Mouse (Mus musculus) heart, embryonic 12.5 days (tissue): Measurements from ENCODE around the gene Atp6v0d1. TPM values are rescaled to one million over a fixed set of nuclear protein-coding genes. Genes with fewer than 3 reads are reported as not detected.

Experiments
- ATAC-seq: fragments of 200-750 bp; cut with Nextera tagmentation; 2 replicates; pipeline ENCODE4 v1.8.0; 2017; ENCODE audit warnings: moderate TSS enrichment, moderate library complexity; ENCODE audit not compliant: insufficient number of reproducible peaks, low FRiP score
- H3K27ac ChIP-seq: fragments of 300-500 bp; sonication (generic); 2 replicates; pipeline ENCODE4 v1.5.1; 2016; ENCODE audit warnings: mild to moderate bottlenecking, moderate library complexity; ENCODE audit not compliant: poor library complexity, severe bottlenecking
- H3K27me3 ChIP-seq: fragments of 300-500 bp; sonication (generic); replicated peaks from 2 replicates; pipeline ENCODE4 v1.6.1; 2016; ENCODE audit warnings: mild to moderate bottlenecking, moderate library complexity
- H3K36me3 ChIP-seq: fragments of 300-500 bp; sonication (generic); 2 replicates; pipeline ENCODE4 v1.6.1; 2016; ENCODE audit warnings: mild to moderate bottlenecking, moderate library complexity
- H3K4me1 ChIP-seq: fragments of 300-500 bp; sonication (generic); replicated peaks from 2 replicates; pipeline ENCODE4 v1.6.1; 2016; ENCODE audit warnings: mild to moderate bottlenecking
- H3K4me2 ChIP-seq: fragments of 300-500 bp; sonication (generic); 2 replicates; pipeline ENCODE4 v1.6.1; 2016; ENCODE audit warnings: mild to moderate bottlenecking, moderate library complexity
- H3K4me3 ChIP-seq: fragments of 300-500 bp; sonication (generic); 2 replicates; pipeline ENCODE4 v1.5.1; 2016; ENCODE audit warnings: mild to moderate bottlenecking
- H3K9ac ChIP-seq: fragments of 300-500 bp; sonication (generic); 2 replicates; pipeline ENCODE4 v1.6.1; 2016; ENCODE audit warnings: mild to moderate bottlenecking, moderate library complexity
- H3K9me3 ChIP-seq: fragments of 300-500 bp; sonication (generic); replicated peaks from 2 replicates; pipeline ENCODE4 v1.6.1; 2016; ENCODE audit warnings: mild to moderate bottlenecking, moderate library complexity
- WGBS: fragments of 180-500 bp; shearing (Covaris S2); methylation state at CpG from one replicate; pipeline ENCODE4 v1.1.7; 2016; 5-methylcytosine and 5-hydroxymethylcytosine counted together
- microRNA counts: library from miRNA; unstranded; fragments of <30 nt; microRNA quantifications from one replicate; lab custom pipeline; 2017
- microRNA-seq: library from miRNA; unstranded; fragments of <30 nt; microRNA quantifications from one replicate; pipeline ENCODE4, GENCODE M21; 2017
- polyA plus RNA-seq: library from polyadenylated mRNA; unstranded; fragments of >200 nt; fragmentation: Nextera tagmentation; extraction: Ambion mirVana; gene quantifications from 2 replicates; pipeline ENCODE4 v1.2.1, GENCODE M21; 2016

Atp6v0d1 gene
- polyA plus RNA-seq, 1 experiment from 2014 or later = 51.4 TPM

DNA sequence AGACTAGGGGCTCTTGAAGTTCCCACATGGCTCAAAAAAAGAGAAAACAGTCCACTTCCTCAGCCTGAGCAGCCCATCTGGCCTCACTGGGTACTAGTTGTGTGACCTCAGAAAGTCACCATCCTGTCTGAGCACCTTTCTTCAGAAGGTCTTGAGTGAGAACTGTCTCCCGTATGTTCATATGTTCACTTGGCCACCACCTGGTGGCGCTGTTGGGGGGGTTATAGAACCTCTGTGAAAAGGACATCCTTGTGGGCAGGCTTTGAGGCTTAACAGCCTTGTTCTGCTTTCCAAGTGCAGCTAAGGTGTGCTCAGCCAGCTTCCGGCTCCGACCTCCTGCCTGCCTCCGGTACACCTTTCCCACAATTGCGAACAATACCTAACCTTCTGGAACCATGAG lies 84.4 kb downstream of the Atp6v0d1 start:
- Histone ChIP-seq H3K27ac (peak overlapping the region; percentile 58), H3K9ac (no peak overlapping the region), H3K27me3 (no peaks in the 10 kb centered on the region), H3K9me3 (no peaks in the 10 kb centered on the region), H3K36me3 (peaks cover 7% of the 10 kb centered on the region), H3K4me2 (no peak overlapping the region), H3K4me1 (peaks cover 34% of the 10 kb centered on the region), H3K4me3 (no peak overlapping the region)
- WGBS = 70% methylated on average over 6 of the region's 6 CpGs
- no peak for ATAC-seq

DNA sequence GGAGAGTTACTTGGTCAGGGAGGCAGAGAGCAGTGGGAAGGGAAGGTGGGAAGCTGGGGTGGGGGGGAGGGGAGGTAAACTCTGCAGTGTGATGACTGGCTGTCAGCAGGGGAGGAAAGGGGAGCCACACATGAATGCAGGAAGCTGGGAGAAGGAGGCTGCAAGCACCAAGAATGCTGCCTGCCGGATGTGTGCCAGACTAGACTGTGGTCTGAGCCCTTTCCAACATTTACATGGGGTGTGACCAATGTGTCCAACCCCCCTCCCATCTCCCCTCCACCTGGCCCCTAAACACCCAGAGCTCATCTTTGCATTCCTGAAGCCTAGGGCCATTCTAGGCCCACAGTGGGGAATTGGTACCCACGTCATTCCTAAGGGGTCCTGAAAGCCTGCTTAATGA lies 84.8 kb downstream of the Atp6v0d1 start:
- no peak for ATAC-seq
- no peak overlapping the region for H3K9ac ChIP-seq
- no peaks in the 10 kb centered on the region for H3K9me3 ChIP-seq
- peaks cover 36% of the 10 kb centered on the region for H3K4me1 ChIP-seq
- H3K36me3 ChIP-seq = peaks cover 12% of the 10 kb centered on the region
- H3K27me3 ChIP-seq = peaks cover 4% of the 10 kb centered on the region; the same call in 1 of the 2 replicates
- H3K4me2 ChIP-seq = no peak overlapping the region
- 24% methylated on average over 2 of the region's 2 CpGs for WGBS
- no peak overlapping the region for H3K4me3 ChIP-seq
- H3K27ac ChIP-seq = peak overlapping the region; percentile 58

DNA sequence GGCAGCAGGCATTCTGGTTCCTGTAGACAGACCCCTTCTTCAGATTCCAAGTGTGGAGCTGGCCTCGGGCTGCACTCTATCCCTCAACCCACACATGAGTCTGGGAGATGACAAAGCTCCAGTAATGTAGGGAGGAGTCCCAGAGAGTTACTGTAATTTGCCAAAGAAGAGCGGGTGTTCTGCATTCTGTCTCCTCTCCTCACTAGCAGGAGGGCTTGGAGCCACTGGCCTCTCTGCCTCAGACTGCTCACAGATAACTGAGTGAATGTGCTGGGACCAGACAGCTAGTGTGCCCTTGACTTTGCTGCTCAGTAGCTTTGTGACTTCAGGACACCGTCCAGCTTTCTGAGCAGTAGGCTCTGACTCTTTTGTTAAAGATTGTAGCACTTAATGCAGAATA lies 88.1 kb downstream of the Atp6v0d1 start:
- H3K9me3 ChIP-seq = no peaks in the 10 kb centered on the region
- WGBS = 38% methylated on average over 3 of the region's 3 CpGs
- no peak overlapping the region for H3K4me3 ChIP-seq
- 0 out of 2 replicates have a peak overlapping the region, but pooled peaks have one; percentile 11 for H3K9ac ChIP-seq
- H3K36me3 ChIP-seq = peaks cover 15% of the 10 kb centered on the region
- peak overlapping the region; percentile 61 for H3K27ac ChIP-seq
- peaks cover 56% of the 10 kb centered on the region for H3K4me1 ChIP-seq
- H3K4me2 ChIP-seq = no peak overlapping the region
- H3K27me3 ChIP-seq = peaks cover 22% of the 10 kb centered on the region
- ATAC-seq = no peak

DNA sequence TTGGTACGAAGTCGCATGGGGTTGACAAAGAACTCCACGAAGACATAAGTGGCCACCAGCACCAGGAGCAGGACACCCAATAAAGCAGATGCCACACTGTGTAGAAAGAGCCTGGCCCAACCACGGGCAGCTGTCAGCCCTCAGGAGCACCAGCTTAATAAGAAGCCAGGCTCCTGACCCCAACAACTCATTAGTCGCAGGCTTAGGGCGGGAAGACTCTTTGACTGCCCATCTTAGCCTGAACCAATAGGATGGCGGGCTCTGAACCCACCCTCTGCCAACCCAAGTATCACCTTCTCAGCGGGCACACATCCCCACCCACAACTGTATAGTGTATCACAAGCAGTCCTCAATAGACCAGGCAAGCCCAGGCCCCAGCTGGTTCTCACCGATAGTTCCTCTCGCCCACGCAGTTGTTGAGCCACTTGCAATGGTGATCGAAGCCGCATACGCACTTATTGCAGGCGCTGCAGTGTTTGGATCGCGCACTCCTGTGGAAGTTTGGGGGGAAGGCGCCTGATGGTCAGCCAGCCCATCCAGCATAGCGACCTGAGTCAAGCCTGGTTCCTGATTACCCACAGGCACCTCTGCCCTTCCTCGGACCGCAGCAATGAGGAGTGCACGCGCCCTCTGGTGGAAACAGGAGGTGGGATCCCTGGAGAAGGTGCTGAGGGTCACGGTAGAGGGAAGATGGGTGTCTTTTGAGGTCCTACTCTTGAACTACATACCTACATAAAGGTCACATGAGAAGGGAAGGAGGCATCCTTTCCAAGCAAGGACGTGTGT lies 89.0 kb downstream of the Atp6v0d1 start:
- WGBS = 41% methylated on average over 25 of the region's 25 CpGs
- Histone ChIP-seq H3K9ac (no peak overlapping the region), H3K36me3 (peaks cover 15% of the 10 kb centered on the region), H3K27me3 (peaks cover 28% of the 10 kb centered on the region), H3K27ac (no peak overlapping the region), H3K9me3 (no peaks in the 10 kb centered on the region), H3K4me1 (peaks cover 64% of the 10 kb centered on the region), H3K4me2 (no peak overlapping the region), H3K4me3 (no peak overlapping the region)
- no peak for ATAC-seq

DNA sequence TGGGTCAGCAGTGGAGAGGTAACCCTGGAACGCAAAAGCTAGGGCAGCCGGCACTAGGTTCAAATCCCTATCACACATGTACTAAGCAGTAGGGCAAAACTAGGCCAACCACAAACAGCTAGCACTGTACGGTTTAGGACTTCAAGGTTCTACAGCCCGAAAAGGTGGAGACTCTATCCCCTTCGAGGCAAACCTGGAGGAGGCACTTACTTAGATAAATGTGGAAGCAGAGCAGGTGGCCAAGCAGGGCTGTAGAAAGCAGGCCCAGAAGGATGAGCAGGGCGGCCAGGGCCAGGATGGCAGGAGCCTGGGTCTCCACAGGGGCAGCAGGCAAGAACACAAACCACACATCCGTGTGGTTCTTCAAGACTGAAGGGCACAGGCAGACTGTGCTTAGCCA lies 89.7 kb downstream of the Atp6v0d1 start:
- Histone ChIP-seq H3K36me3 (peaks cover 15% of the 10 kb centered on the region), H3K4me2 (no peak overlapping the region), H3K9ac (no peak overlapping the region), H3K9me3 (no peaks in the 10 kb centered on the region), H3K27ac (no peak overlapping the region), H3K4me3 (no peak overlapping the region), H3K4me1 (peaks cover 64% of the 10 kb centered on the region), H3K27me3 (peaks cover 28% of the 10 kb centered on the region)
- ATAC-seq = no peak
- 87% methylated on average over 7 of the region's 7 CpGs for WGBS

DNA sequence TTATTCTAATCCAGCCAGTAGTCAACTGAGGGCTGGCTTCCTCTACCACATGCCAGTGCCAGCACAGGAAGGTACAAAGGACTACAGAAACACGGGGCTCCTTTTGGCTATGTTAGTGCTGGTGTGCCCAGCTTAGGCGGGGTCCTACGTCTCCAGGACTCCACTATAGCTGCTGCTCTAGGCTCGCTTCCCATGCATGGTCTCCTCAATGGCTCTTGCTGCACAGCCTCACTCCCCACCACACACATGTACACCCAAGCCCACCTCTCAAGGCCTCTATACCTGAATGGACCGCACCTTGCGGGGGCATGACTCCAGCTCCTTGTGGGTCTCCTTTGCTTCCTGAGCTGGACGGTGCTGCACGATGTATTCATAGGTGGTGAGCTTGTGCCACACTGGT lies 90.1 kb downstream of the Atp6v0d1 start:
- Histone ChIP-seq H3K27me3 (peaks cover 28% of the 10 kb centered on the region), H3K4me3 (no peak overlapping the region), H3K9me3 (no peaks in the 10 kb centered on the region), H3K27ac (no peak overlapping the region), H3K9ac (no peak overlapping the region), H3K4me2 (no peak overlapping the region), H3K4me1 (peaks cover 64% of the 10 kb centered on the region), H3K36me3 (peaks cover 15% of the 10 kb centered on the region)
- ATAC-seq = no peak
- WGBS = 92% methylated on average over 8 of the region's 8 CpGs

DNA sequence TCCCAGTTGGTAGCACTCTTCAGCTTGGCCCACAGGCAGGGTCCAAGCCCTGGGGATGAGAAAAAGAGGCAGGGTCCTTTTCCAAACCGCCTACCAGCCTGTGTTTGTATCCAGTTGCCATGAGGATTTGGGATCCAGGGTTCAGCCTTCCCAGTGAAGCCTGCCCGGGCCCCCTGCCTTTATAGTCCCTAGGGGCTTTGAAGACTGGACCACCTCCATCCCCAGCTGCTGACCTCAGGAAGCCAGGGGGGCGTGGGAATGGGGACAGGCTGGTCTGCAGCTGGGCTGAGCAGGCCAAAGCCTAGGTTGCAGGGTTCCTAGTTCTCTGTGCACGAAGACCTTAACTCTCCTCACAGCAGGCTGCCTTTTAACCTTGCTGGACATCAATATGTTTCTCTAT lies 90.6 kb downstream of the Atp6v0d1 start:
- ATAC-seq = no peak
- H3K27ac ChIP-seq = no peak overlapping the region
- H3K4me1 ChIP-seq = peaks cover 62% of the 10 kb centered on the region
- no peak overlapping the region for H3K4me2 ChIP-seq
- H3K27me3 ChIP-seq = peaks cover 29% of the 10 kb centered on the region
- no peak overlapping the region for H3K9ac ChIP-seq
- no peak overlapping the region for H3K4me3 ChIP-seq
- H3K36me3 ChIP-seq = peaks cover 15% of the 10 kb centered on the region
- no peaks in the 10 kb centered on the region for H3K9me3 ChIP-seq
- 63% methylated on average over 4 of the region's 4 CpGs for WGBS

DNA sequence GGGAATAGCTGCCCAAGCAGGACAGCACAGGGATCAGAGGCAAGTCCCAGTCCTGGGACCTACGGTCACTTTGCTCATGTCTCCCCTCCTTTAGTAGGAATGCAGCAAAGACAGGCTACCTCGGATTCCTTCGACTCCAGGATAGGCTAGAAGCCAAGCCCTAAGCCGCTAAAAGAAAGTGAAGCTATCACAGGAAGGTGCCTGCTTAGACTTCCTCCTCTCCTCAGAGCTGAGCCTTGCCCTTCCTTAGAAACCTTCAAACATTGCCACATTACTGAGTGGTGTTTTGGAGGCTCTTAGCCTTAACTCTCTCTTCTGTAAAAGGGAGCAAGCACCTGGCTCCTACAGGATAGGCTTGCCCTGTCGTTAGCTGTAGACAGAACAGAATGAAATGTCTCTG lies 91.2 kb downstream of the Atp6v0d1 start:
- H3K27ac ChIP-seq = no peak overlapping the region
- ATAC-seq = no peak
- 0 out of 2 replicates have a peak overlapping the region, but pooled peaks have one; percentile 25 for H3K4me2 ChIP-seq
- peaks cover 15% of the 10 kb centered on the region for H3K36me3 ChIP-seq
- WGBS = 18% methylated on average over 5 of the region's 5 CpGs
- H3K27me3 ChIP-seq = peaks cover 34% of the 10 kb centered on the region
- no peak overlapping the region for H3K4me3 ChIP-seq
- peaks cover 62% of the 10 kb centered on the region for H3K4me1 ChIP-seq
- H3K9me3 ChIP-seq = no peaks in the 10 kb centered on the region
- peak overlapping the region; percentile 18; the same call in 1 of the 2 replicates for H3K9ac ChIP-seq

MicroRNAs within 50 kb of the gene (microRNA counts, 519-probe panel; counts per million panel counts)
- 3,428 counts per million, percentile 17 among the panel's probes with 10 or more counts for microRNA mmu-miR-1966 (lab: Ali Mortazavi, UCI)

Small RNA genes within 50 kb of the gene (microRNA-seq; reads per million reads assigned to microRNA genes)
- not detected for gene Mir1966

Other genes starting within 250 kb of the Atp6v0d1 start
- gene Lrrc29, start 239.8 kb downstream of the Atp6v0d1 start, polyA plus RNA-seq = 1.3 TPM in 2 replicates
- gene Tmem208, start 239.7 kb downstream of the Atp6v0d1 start, polyA plus RNA-seq = 73.5 and 80.7 TPM in 2 replicates
- gene Fhod1, start 218.1 kb downstream of the Atp6v0d1 start, polyA plus RNA-seq = 1.6 and 2.0 TPM in 2 replicates
- 1.6 and 2.0 TPM in 2 replicates for gene Slc9a5, start 217.2 kb downstream of the Atp6v0d1 start, polyA plus RNA-seq
- 0.23 TPM in 1 of 2 replicates, not detected in the other for gene Plekhg4, start 192.8 kb downstream of the Atp6v0d1 start, polyA plus RNA-seq
- not detected in 2 replicates for gene Kctd19, start 152.5 kb downstream of the Atp6v0d1 start, polyA plus RNA-seq
- gene Lrrc36, start 152.5 kb downstream of the Atp6v0d1 start, polyA plus RNA-seq = 0.13 TPM in 1 of 2 replicates, not detected in the other
- 13.8 and 14.4 TPM in 2 replicates for gene Tppp3, start 94.5 kb downstream of the Atp6v0d1 start, polyA plus RNA-seq
- 23.1 and 23.3 TPM in 2 replicates for gene Zdhhc1, start 69.1 kb downstream of the Atp6v0d1 start, polyA plus RNA-seq
- 1.7 and 1.9 TPM in 2 replicates for gene Hsd11b2, start 47.3 kb downstream of the Atp6v0d1 start, polyA plus RNA-seq
- gene Ripor1, start 39.2 kb upstream of the Atp6v0d1 start, polyA plus RNA-seq = 32.8 and 33.4 TPM in 2 replicates
- 66.1 and 75.9 TPM in 2 replicates for gene Ctcf, start 70.5 kb upstream of the Atp6v0d1 start, polyA plus RNA-seq
- 0.51 and 0.64 TPM in 2 replicates for gene Agrp, start 71.3 kb upstream of the Atp6v0d1 start, polyA plus RNA-seq
- 0.45 and 0.54 TPM in 2 replicates for gene Carmil2, start 120.2 kb upstream of the Atp6v0d1 start, polyA plus RNA-seq
- gene Acd, start 135.1 kb upstream of the Atp6v0d1 start, polyA plus RNA-seq = 37.6 and 38.1 TPM in 2 replicates
- gene Pard6a, start 135.1 kb upstream of the Atp6v0d1 start, polyA plus RNA-seq = 14.0 and 14.5 TPM in 2 replicates
- not detected in 2 replicates for gene 4933405L10Rik, start 141.6 kb upstream of the Atp6v0d1 start, polyA plus RNA-seq
- 13.5 and 14.5 TPM in 2 replicates for gene Enkd1, start 142.2 kb upstream of the Atp6v0d1 start, polyA plus RNA-seq
- gene Gfod2, start 192.6 kb upstream of the Atp6v0d1 start, polyA plus RNA-seq = 10.2 and 10.9 TPM in 2 replicates